Mouse (Mus musculus): Measurements from ENCODE around the gene Tmem216.

Gene Tmem216

GRCm38 (mm10) chr19:10555624-10556510 lies at the start of gene Tmem216:
TSS of gene Tmem216 (minus strand) at chr19:10556238.
- in situ Hi-C loops (cut with MboI; ENCODE audit: low pct_unique_long_range_greater_than_20kb in 1 of 2, low sequenced_read_pairs in 2 of 2, unreplicated experiment in 1 of 2), result no loop called here

- in situ Hi-C loops (cut with MboI; ENCODE audit: low pct_unique_long_range_greater_than_20kb in 1 of 2, low sequenced_read_pairs in 2 of 2, unreplicated experiment in 1 of 2), result loop anchor here (5.0 to 25.0 kb wide), 3 partner anchors 53 to 1668 kb away; partner anchors contain the start of genes Eml3 (in 1 of the 2), Mta2 (in 1 of the 2) and Rom1 (in 1 of the 2)
These were observed 49.4 kb upstream of the Tmem216 start, which contains the start of the genes Ddb1 and Tkfc for GRCm38 (mm10) chr19:10605293-10605900. TSS of gene Ddb1 (plus strand) at chr19:10605327. TSS of gene Tkfc (minus strand) at chr19:10605654.

DNA sequence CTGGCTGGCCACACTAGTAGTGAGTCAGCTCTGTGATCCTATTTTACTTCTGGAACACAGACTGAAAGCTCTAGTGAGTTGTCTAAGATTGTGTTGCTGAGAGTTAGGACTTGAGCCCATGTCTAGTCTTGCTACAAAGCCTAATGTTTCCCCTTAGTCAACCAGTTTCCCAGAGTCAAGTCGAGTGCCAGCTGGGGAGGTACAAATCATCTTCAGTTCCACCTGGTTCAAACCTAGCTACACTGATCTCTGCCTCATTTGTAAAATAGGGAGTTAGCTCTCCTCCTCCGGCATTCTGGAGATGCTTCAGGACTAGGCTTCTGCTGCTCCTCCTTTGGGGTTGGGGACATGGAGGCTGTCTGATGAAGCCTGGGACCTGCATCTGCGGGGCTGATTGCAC lies 48.5 kb upstream of the Tmem216 start:
- in situ Hi-C loops (cut with MboI; ENCODE audit: low pct_unique_long_range_greater_than_20kb in 1 of 2, low sequenced_read_pairs in 2 of 2, unreplicated experiment in 1 of 2), result loop anchor here (25.0 kb wide), 2 partner anchors 1333 to 1667 kb away; partner anchors contain the start of genes Eml3 (in 1 of the 2), Mta2 (in 1 of the 2) and Rom1 (in 1 of the 2)

DNA sequence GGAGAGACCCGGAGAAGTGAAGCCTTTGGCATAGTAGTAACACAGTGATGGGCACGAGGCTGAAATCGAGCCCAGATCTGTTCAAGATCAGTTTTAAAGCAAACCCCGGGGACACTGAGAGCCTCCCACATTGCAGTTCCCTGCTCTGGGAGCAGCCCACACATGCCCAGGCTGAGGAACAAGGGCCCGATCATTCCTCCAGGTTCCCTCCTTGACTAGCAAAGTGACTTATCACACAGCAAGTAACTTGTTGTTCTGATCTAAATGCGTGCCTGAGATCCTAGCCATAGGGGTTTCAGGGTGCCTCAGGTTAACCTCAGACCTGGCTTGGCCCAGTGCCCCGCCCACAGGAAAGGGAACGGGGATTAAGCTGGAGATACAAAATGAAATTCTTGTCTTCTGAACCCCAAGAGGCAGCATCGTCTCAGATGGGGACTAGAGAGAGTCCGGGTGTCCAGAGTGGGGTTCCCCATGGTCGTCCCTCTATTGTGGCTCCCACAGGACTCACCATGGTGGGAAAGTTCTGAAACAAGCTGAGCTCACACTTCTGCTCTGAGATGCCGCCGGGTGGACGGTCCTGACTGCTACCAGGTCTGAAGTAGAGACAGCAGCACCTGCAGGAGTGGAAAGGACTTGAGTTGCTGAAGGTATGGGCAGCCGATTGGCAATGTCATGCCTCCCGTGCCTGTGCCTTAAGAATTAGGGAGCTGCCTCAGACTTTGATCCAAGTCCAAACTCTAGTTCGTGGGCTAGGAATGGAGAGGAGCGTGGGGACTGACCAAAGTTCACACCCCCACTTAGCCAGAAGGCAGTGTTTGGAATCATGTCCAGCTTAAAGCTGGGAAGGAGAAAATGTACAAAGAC lies 47.9 kb upstream of the Tmem216 start:
- in situ Hi-C loops (cut with MboI; ENCODE audit: low pct_unique_long_range_greater_than_20kb in 1 of 2, low sequenced_read_pairs in 2 of 2, unreplicated experiment in 1 of 2), result loop anchor here (25.0 kb wide), 2 partner anchors 1333 to 1667 kb away; partner anchors contain the start of genes Eml3 (in 1 of the 2), Mta2 (in 1 of the 2) and Rom1 (in 1 of the 2)

GRCm38 (mm10) chr19:10602787-10603186 lies 46.7 kb upstream of the Tmem216 start:
- in situ Hi-C loops (cut with MboI; ENCODE audit: low pct_unique_long_range_greater_than_20kb in 1 of 2, low sequenced_read_pairs in 2 of 2, unreplicated experiment in 1 of 2), result loop anchor here (25.0 kb wide), 2 partner anchors 1335 to 1665 kb away; partner anchors contain the start of genes Eml3 (in 1 of the 2), Mta2 (in 1 of the 2) and Rom1 (in 1 of the 2)

DNA sequence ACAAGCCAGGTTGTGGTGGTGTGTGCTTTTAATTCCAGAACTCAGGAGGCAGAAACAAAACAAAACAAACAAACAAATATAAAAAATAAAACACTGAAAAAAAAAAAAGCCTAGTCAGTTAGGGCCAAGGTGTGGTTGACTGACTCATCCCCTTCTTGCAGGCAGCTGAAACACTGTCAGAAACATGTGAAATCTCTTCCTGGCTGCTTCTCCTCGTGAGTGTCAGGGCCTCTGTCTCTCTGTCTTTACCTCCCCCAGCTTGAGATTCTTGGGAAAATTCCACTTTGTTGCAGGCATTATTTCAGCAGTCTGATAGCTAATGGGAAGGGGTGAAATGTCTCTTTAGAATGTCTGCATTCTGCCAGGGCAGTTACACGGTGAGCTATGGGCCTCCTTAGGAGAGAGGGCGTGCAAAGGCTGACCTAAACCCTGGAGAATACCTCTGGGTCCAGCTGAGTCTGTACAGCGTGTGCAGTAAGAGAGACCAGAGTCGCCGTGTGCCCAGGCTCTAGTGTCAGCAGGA lies 46.3 kb upstream of the Tmem216 start:
- in situ Hi-C loops (cut with MboI; ENCODE audit: low pct_unique_long_range_greater_than_20kb in 1 of 2, low sequenced_read_pairs in 2 of 2, unreplicated experiment in 1 of 2), result loop anchor here (25.0 kb wide), 2 partner anchors 1335 to 1665 kb away; partner anchors contain the start of genes Eml3 (in 1 of the 2), Mta2 (in 1 of the 2) and Rom1 (in 1 of the 2)

DNA sequence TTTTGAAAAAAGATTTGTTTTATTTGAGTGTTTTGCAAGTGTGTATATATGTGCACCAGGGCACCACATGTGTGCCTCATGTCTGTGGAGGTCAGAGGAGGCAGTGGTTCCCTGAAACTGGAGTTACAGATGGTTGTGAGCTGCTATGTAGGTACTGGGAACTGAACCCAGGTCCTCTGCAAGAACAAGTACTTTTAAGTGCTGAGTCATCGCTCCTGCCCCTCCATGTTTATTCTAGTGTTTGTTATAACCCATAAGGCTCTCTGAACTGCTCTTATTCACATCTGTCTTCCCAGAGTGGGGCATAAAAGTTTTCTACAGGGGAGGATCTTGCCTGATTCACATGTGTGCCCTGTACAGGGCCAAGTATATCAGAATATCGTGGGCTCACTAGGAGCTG lies 43.6 kb upstream of the Tmem216 start:
- in situ Hi-C loops (cut with MboI; ENCODE audit: low pct_unique_long_range_greater_than_20kb in 1 of 2, low sequenced_read_pairs in 2 of 2, unreplicated experiment in 1 of 2), result loop anchor here (25.0 kb wide), 2 partner anchors 1338 to 1662 kb away; partner anchors contain the start of genes Eml3 (in 1 of the 2), Mta2 (in 1 of the 2) and Rom1 (in 1 of the 2)

GRCm38 (mm10) chr19:10598188-10598587 lies 42.1 kb upstream of the Tmem216 start:
- in situ Hi-C loops (cut with MboI; ENCODE audit: low pct_unique_long_range_greater_than_20kb in 1 of 2, low sequenced_read_pairs in 2 of 2, unreplicated experiment in 1 of 2), result no loop called here

- in situ Hi-C loops (cut with MboI; ENCODE audit: low pct_unique_long_range_greater_than_20kb in 1 of 2, low sequenced_read_pairs in 2 of 2, unreplicated experiment in 1 of 2), result no loop called here
These were observed 35.8 kb upstream of the Tmem216 start for GRCm38 (mm10) chr19:10591659-10592377.

DNA sequence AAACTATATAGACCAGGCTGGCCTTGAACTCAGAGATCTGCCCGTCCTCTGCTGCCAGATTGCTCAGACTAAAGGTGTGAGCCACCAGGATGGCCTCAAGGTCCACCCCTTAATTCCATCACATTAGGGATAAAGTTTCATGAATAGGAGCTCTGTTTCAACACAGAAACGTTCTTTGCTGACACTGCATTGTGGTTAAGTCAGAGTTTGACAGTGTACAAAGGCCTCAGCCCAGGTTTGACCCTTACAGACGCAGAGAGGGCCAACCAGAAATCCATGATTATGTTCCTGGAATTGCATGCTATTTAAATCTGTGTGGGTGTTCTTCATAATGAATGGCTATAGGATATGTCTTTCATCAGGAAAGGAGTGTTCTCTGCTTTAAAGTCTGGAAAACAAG lies 34.3 kb upstream of the Tmem216 start:
- in situ Hi-C loops (cut with MboI; ENCODE audit: low pct_unique_long_range_greater_than_20kb in 1 of 2, low sequenced_read_pairs in 2 of 2, unreplicated experiment in 1 of 2), result no loop called here

DNA sequence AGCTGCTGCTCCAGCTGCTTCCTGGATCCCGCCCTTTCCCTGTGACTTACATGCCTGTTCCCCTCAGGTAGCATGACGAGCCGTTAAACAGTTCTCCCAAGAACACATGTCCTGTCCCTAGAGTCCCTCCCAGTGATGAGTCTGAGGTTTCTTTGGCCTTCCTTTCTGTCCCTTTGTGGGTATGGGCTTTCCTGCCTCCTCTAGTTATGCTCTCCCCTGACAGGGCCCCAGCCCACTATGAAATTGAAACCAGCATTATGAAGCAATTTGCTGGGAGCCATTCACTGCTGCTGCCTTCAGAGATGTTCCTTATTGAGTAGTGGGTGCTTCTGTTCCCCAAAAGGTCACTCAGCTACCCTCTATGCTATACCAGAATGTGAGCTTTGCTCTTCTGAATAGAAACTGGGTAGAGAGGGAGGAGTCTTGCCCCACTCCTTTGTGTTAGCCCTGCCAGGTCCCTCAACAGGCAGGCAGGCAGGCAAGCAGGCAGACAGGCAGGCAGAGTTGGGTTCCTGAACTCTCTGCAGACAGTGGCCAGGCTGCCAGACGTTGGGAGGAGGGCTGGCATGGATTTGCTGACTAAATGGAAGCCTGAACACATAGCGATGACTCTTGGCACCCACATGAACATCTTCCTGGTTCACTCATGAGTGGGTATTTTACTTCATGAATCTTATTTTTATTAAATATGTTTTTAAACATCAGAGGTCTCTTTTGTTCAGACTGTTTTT lies 33.3 kb upstream of the Tmem216 start:
- in situ Hi-C loops (cut with MboI; ENCODE audit: low pct_unique_long_range_greater_than_20kb in 1 of 2, low sequenced_read_pairs in 2 of 2, unreplicated experiment in 1 of 2), result no loop called here

- in situ Hi-C loops (cut with MboI; ENCODE audit: low pct_unique_long_range_greater_than_20kb in 1 of 2, low sequenced_read_pairs in 2 of 2, unreplicated experiment in 1 of 2), result no loop called here
These were observed 31.2 kb upstream of the Tmem216 start for GRCm38 (mm10) chr19:10587231-10587630.

GRCm38 (mm10) chr19:10585112-10585511 lies 29.1 kb upstream of the Tmem216 start:
- in situ Hi-C loops (cut with MboI; ENCODE audit: low pct_unique_long_range_greater_than_20kb in 1 of 2, low sequenced_read_pairs in 2 of 2, unreplicated experiment in 1 of 2), result no loop called here

DNA sequence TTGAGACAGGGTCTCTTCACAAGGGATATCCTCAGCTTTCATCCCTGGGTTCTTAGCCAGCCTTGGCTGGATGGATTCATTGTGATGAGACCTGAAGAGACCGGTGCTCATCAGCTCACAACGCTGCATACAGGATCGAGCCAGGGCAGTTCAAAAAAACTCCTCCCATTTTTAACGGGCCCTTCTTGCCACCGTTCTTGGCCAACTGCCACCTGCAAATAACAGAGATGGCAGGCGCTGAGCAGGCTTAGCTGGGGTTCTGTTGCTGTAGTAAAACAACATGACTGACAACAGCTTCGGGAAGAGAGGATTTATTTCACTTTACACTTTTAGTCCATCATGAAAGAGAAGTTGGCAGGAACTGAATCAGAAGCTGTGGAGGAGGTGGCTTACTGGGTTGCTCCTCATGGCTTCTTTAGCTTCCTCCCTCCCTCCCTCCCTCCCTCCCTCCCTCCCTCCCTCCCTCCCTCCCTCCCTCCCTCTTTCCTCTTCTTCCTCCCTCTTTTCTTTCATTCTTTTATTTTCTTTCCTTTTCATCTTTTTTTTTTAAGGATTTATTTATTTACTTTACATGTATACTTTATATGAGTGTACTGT lies 27.6 kb upstream of the Tmem216 start:
- in situ Hi-C loops (cut with MboI; ENCODE audit: low pct_unique_long_range_greater_than_20kb in 1 of 2, low sequenced_read_pairs in 2 of 2, unreplicated experiment in 1 of 2), result no loop called here

DNA sequence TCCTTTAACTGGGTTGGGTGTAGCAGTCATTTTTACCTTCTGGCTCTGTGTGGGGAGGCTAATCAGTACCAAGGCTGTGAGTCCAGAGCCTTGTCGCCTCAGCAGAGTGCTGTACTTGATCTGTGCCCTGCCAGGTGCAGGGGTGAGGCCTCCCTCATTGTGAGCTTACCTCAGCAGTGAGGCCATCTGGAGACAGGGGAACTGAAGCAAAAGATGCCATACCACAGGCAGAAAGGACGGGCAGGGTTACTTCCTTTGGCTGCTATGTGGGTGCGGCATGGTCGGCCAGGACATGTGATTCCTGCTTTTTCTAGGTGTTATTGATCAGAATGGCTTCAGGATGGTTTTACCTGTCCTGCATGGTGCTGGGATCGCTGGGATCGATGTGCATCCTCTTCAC lies 25.9 kb upstream of the Tmem216 start:
- in situ Hi-C loops (cut with MboI; ENCODE audit: low pct_unique_long_range_greater_than_20kb in 1 of 2, low sequenced_read_pairs in 2 of 2, unreplicated experiment in 1 of 2), result no loop called here

DNA sequence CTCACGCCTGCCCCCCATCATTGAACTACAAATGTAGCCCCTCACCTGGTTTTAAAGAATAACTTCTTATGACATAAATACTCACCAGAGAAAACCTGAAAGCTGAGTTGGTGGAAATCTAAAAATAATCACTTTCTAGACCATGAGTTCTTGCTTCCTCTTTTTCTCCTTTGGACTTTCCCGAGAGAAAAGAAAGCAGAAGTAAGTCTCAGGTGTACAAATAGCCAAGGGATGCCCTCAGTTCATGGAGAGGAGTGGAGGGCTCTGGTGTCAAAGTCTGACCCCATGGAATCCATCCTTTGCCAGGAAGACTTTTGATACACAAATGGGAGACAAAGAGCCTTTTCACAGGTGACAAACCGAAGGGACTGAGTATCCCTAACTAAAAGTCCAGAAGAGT lies 24.7 kb upstream of the Tmem216 start:
- in situ Hi-C loops (cut with MboI; ENCODE audit: low pct_unique_long_range_greater_than_20kb in 1 of 2, low sequenced_read_pairs in 2 of 2, unreplicated experiment in 1 of 2), result no loop called here

Measured in mouse embryonic stem cell (cell line).